Mouse (Mus musculus): ENCODE data around the gene Per3.

DNA sequence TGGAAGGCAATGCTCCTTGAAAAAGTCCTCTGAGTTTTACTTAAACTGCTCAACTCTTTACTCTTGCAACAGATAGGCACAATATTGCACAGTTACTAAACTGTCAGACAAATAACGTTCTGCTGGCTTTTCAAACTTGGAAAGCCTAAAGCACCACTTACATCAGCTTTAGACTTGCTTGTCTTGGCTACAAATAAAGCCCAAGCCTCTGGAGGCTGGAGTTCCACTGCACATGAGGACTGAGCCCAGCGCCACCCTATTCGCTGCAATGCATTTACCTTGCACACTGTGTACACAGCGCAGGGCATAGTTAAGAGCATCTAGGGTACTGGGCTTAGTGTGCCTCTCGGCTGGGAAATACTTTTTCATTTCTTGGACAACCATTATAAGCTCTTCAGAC, 1.2 kb downstream of the Per3 start:
- TF ChIP-seq CTCF (IDR thresholded peaks at IDR 0.05; ENCODE audit: borderline replicate concordance, extremely low read depth, insufficient read depth, insufficient read length) (no peak), POLR2A (IDR thresholded peaks at IDR 0.05; ENCODE audit: borderline replicate concordance, extremely low read depth, insufficient read depth, insufficient read length, poor library complexity, severe bottlenecking) (no peak)
